Mouse (Mus musculus) activated CD4-positive, CD25-positive, alpha-beta regulatory T cell, adult 4 months (primary cell): Measurements from ENCODE around the gene Vti1a. TPM values are rescaled to one million over a fixed set of nuclear protein-coding genes. Genes with fewer than 3 reads are reported as not detected.

ENCODE experiments used
- ATAC-seq: one replicate; pipeline ENCODE4 v1.8.0; 2017
- polyA plus RNA-seq, 2 experiments: library from polyadenylated mRNA; unstranded; fragments of 100-300 nt; shearing (Covaris generic); gene quantifications; one replicate each; pipeline ENCODE4 v1.2.1; 2017

Vti1a gene
- polyA plus RNA-seq, 2 experiments from 2014 or later, result 26.1 to 32.2 TPM

- ATAC-seq, result no peak
Observed at GRCm38 (mm10) chr19:55564104-55564938, 248.2 kb downstream of the Vti1a start.

DNA sequence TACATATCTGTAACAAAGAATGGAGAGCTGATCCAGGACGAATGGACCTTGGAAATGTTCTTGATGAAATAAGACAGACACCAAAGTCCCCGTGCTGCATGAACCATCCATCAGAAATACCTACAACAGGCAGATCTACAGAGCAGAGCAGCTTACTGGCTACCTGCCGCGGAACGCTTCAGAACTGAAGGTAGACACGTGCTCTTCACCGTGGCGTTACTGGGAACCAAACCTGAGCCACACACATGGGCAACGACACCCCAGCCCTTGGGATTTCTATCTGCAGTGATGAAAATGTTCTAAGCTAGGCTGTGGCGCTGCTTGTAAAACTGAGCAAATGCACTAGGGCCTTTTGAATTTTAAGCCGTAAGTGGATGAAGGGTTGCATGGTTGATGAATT, 249.0 kb downstream of the Vti1a start:
- no peak for ATAC-seq

- no peak for ATAC-seq
Observed at GRCm38 (mm10) chr19:55565523-55566369, 249.7 kb downstream of the Vti1a start.

GRCm38 (mm10) chr19:55569114-55569513, 253.0 kb downstream of the Vti1a start:
- ATAC-seq, result no peak

GRCm38 (mm10) chr19:55569894-55570293, 253.8 kb downstream of the Vti1a start:
- no peak for ATAC-seq

GRCm38 (mm10) chr19:55570520-55571296, 254.6 kb downstream of the Vti1a start:
- ATAC-seq, result no peak

- ATAC-seq, result no peak
Observed at GRCm38 (mm10) chr19:55571486-55571885, 255.4 kb downstream of the Vti1a start.

DNA sequence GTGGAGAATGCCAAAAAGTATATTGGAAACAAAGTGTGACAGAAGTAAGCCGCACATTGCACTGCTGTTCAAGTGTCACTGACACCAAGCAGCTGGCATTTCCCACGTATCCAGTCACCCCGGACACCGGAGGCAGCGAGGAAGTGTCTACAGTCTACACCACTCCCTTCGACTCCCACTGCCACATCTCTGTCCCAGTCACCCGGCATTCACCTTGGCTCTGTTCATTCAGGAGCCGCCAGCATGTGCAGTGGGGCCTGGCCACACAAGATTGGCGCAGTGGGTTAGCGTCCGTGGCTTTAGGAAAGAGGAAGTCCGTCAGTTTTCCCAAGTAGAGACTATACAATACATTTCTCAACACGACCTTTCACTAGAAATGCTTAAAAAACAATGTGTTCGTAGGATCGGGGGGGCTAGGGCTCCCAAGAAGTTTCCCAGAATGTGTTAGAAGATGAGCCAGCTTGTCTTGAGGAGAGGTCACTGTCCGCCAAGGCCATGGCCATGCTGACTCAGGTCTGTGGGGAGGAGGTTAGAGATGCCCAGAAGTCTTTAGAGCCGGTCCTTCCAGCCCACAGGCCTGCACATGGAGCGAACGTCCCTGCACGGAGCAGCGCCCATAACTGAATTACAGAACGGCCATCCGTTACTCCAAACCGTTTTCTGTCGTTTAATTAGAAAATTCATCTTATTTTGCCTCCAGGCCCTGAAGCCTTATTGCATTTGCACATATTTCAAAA, 261.4 kb downstream of the Vti1a start:
- no peak for ATAC-seq

- ATAC-seq, result no peak
Observed at GRCm38 (mm10) chr19:55578094-55579085, 262.3 kb downstream of the Vti1a start.

DNA sequence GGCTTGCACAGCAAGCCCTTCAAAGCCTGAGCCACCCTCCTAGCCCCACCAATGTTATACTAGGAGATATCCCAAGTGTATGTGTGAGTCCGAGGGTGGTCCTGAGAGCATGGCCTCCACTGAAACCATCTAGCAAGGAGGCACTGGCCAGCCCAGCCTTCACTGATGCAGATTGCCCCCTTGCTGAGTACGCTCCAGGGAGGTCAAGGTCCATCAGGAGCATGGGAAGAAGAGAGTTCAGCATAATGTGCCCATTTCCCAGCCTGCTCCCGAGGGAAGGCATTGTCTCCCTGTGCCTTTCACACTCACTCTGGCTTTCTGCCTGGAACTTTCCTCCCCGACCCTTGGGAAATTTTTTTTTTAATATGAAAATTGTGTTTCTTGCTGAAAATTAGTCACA, 263.2 kb downstream of the Vti1a start:
- ATAC-seq, result no peak

DNA sequence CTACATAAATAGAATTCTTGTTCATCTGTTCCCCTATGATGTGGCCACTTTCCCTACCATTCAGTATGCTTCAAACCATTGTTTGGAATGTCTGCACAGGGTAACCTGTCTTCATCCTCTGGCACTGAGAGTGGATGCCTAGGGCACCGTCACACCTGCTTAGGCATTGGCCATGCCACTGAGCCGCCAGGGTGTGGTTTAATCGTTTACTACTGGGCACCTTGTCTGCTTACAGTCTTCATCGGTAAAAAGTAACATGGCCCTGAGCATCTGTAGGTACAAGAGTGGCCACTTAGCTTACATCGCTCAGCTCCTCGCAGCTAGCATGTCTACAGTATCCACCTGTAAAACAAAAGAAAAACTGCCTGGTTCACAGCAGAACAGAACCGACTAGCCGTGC, 264.1 kb downstream of the Vti1a start:
- no peak for ATAC-seq

- no peak for ATAC-seq
Observed at GRCm38 (mm10) chr19:55580667-55581066, 264.6 kb downstream of the Vti1a start.

DNA sequence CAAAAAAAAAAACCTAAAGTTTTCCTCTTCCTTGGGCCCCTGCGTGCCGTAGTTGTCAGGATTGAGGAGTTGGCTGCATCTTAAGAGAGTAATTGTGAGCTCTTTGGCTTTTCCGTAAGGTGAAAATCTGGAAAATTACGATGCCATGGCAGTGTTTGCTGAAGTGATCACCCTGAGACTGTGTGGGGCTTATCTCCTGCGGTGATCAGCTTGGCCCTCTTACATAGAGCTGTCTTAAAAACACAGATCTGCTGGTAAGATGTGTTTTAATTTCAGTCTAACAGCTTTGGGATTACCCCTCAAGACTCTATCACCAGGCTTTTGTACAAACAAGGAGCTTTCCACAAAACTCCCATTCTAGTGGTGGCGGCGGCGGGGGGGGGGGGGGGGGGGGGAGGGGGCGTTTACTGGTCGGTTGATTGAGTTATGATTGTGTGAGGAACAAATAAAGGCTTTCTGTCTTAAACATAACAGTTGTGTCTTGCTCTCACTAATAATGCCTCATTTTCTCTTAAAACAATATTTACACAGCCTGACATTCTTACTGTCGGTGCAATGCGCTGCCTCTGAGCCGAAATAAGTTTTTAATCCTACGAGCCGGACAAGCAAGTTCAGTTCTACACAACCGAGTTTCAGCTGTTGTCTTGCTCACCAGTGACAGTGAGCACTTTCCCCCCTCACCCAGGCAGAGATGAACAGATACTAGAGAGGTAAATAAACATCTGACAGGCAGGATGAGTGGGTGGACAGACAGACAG, 267.0 kb downstream of the Vti1a start:
- ATAC-seq, result no peak

GRCm38 (mm10) chr19:55585270-55586224, 269.5 kb downstream of the Vti1a start:
- ATAC-seq, result no peak

DNA sequence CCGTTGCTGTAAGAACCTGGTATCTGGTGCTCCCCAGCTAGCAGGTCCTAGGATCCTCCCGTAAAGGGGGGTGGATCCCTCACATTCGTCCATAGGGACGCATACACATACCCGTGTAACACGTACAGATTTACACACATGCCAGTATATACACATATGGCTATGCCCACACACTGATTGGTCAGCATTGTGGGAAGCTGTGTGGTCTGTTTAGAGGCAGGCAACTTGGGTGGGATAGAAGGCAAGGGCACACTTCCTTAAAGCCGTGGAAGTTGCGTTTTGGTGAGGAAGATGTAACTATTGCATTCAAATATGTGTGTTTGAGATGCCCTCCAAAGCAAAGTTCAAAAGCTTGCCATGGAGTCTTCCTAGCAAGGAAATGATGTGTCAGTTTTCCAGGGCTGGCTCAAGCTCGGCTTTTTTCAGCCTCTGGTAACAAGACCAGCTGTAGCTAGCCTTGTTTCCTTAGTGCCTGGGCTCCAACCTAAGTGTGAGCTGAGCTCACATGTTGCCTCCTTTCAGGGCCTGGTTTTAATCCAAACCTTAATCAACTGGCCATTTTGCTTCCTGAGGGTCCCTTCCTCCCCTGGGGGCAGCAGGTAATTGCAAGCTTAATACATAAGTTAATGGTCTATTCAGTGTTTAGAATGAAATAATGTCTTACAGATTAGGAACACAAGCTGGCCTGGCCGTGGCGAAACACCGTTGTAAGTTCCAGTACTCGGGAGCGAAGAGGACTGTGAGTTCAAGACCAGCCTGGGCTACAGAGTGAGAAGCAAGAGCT, 271.7 kb downstream of the Vti1a start:
- no peak for ATAC-seq

GRCm38 (mm10) chr19:55588948-55589896, 273.1 kb downstream of the Vti1a start:
- ATAC-seq, result no peak
